Mouse (Mus musculus) E14TG2a.4 (cell line): ENCODE results near the gene Usp42.

Source experiments
- CTCF ChIP-seq: conservative IDR thresholded peaks from 2 replicates; pipeline ENCODE4 v1.5.1; 2014; ENCODE audit warnings: low read length
- NANOG ChIP-seq: IDR thresholded peaks from 2 replicates; pipeline ENCODE4 v1.6.1; 2014; ENCODE audit warnings: borderline replicate concordance, low read length, mixed read lengths
- POU5F1 ChIP-seq: IDR thresholded peaks from 2 replicates; pipeline ENCODE4 v1.6.1; 2014; ENCODE audit warnings: low read length, borderline replicate concordance

- TF ChIP-seq CTCF (no peak), NANOG (no peak), POU5F1 (no peak)
These were observed 33.6 kb downstream of the Usp42 start for GRCm38 (mm10) chr5:143698454-143698853.
